Mouse (Mus musculus) megakaryocyte, embryonic 14.5 days (primary cell): Measurements from ENCODE around the gene Egfr.

Experiments
- FLI1 ChIP-seq: IDR thresholded peaks from 2 replicates; pipeline ENCODE4 v1.6.1; 2012; ENCODE audit warnings: low read length, inconsistent platforms, mixed read lengths
- GATA1 ChIP-seq: IDR thresholded peaks from 3 replicates; pipeline ENCODE4 v1.6.1; 2012; ENCODE audit warnings: mixed read lengths, low read length, inconsistent platforms, borderline replicate concordance

DNA sequence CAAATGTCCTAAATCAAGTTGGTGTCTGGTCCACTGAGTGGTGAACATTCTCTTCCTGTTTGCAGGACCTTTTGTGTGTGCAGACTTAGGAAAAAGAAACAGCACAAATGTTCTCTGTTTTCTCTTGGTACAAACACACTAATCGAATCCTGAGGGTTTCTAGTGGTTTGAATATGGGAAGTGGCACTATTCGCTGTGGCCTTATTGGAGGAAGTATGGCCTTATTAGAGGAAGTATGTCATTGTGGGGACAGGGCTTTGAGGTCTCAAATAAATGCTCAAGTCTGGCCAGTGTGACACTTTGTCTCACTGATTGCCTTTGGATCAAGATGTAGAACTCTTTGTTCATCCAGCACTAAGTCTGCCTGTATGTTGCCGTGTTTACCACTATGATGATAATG, 180.2 kb downstream of the Egfr start:
- no peak for TF ChIP-seq GATA1
- no peak for TF ChIP-seq FLI1
